In genomic region chr6:142995567-142995966, GRCm38 (mm10) we compare ENCODE assay signal across 12 mouse cellular contexts. TPM values are rescaled to one million over a fixed set of nuclear protein-coding genes. Genes with fewer than 3 reads are reported as not detected.
DNase-seq lines count a peak whose midpoint lies in the region; ATAC-seq and TF ChIP-seq lines count a peak whose summit lies in the region.
"Had no signal": no experiment of that assay in that cellular context is flagged by ENCODE, and none has a peak within 500 bp of the region (broad histone marks: within the 10 kb centered on the region; RNA-seq: fewer than 3 reads in every experiment).

No protein-coding gene starts in this region.

- no peaks in the 10 kb centered on the region for H3K27me3 ChIP-seq in heart, embryonic 11.5 days (ENCODE audit: control insufficient read depth, insufficient read depth, low read length)
- peaks cover 0 to 2% of the 10 kb centered on the region in 2 experiments for H3K27me3 ChIP-seq in MEL (ENCODE audit: control insufficient read depth in 1 of 2, insufficient read depth in 2 of 2, low read length in 2 of 2)

- TF ChIP-seq RAD21 in MEL (IDR thresholded peaks at IDR 0.05; ENCODE audit: low read depth, low read length), result no peak

- no peaks in the 10 kb centered on the region for H3K36me3 ChIP-seq in heart, embryonic 11.5 days (ENCODE audit: control insufficient read depth, insufficient read depth, low read length)
- H3K36me3 ChIP-seq in MEL (ENCODE audit: control insufficient read depth in 1 of 2, insufficient read depth in 2 of 2, low read length in 2 of 2), result no peaks in the 10 kb centered on the region

- peaks cover 16% of the 10 kb centered on the region for H3K4me1 ChIP-seq in heart, embryonic 11.5 days (ENCODE audit: control insufficient read depth, insufficient read depth, low read length)
- H3K4me1 ChIP-seq in MEL (ENCODE audit: control insufficient read depth in 1 of 2, insufficient read depth in 2 of 2, low read length in 2 of 2), result peaks cover 0 to 3% of the 10 kb centered on the region in 2 experiments; a peak in 1 of 4 replicates

- no peak for ATAC-seq in heart, embryonic 11.5 days (replicated peaks; ENCODE audit: insufficient number of reproducible peaks, low FRiP score, low TSS enrichment)
- ATAC-seq: intestine, postnatal 0 days; liver, postnatal 0 days had no signal

- DNase-seq in heart, adult 18-20 months, result peak; percentile 41 to 54
- DNase-seq in MEL (ENCODE audit: low read depth, low spot score), result peak; percentile 13
- peak; percentile 50 for DNase-seq in fat pad, adult 2 months (ENCODE audit: extremely low read depth, low read depth, low spot score)
- peak; percentile 60 for DNase-seq in lung, postnatal 10 days
- DNase-seq in left cerebral cortex, adult 2 months (ENCODE audit: extremely low spot score in 1 of 2, low spot score in 2 of 2), result no peak
- DNase-seq in kidney, adult 11 months, result no peak
- DNase-seq in layer of hippocampus, postnatal 25 days (ENCODE audit: extremely low spot score in 1 of 2, low spot score in 1 of 2), result no peak
- DNase-seq: layer of hippocampus, postnatal 36 days; liver, postnatal 0 days; thymus, postnatal 14 days had no signal

- no peaks in the 10 kb centered on the region for H3K9me3 ChIP-seq in heart, embryonic 11.5 days (replicated peaks; ENCODE audit: control insufficient read depth, low read length)
- H3K9me3 ChIP-seq in MEL (replicated peaks; ENCODE audit: insufficient read depth, low read length), result no peaks in the 10 kb centered on the region

- TF ChIP-seq CTCF in MEL (IDR thresholded peaks at IDR 0.05 in 2 of 3, conservative IDR thresholded peaks at IDR 0.05 in 1 of 3; ENCODE audit: control insufficient read depth in 1 of 3, insufficient read depth in 1 of 3, low read depth in 2 of 3, low read length in 3 of 3, poor library complexity in 1 of 3, severe bottlenecking in 1 of 3), result no peak
- TF ChIP-seq CTCF in left cerebral cortex, adult 2 months (IDR thresholded peaks at IDR 0.05), result no peak

- no peak for TF ChIP-seq POLR2A in MEL (IDR thresholded peaks at IDR 0.05; ENCODE audit: control insufficient read depth in 1 of 2, insufficient read depth in 1 of 2, low read depth in 1 of 2, low read length in 2 of 2, poor library complexity in 1 of 2)

- H3K79me2 ChIP-seq in MEL (ENCODE audit: control insufficient read depth, insufficient read depth, low read length, poor library complexity), result no peaks in the 10 kb centered on the region

- H3K9ac ChIP-seq in heart, embryonic 11.5 days (ENCODE audit: low read depth, low read length), result no peak overlapping the region
- H3K9ac ChIP-seq in MEL (ENCODE audit: control insufficient read depth, low read depth, low read length, poor library complexity, severe bottlenecking), result no peak overlapping the region
- H3K9ac ChIP-seq: liver, postnatal 0 days had no signal

- no peak overlapping the region for H3K4me2 ChIP-seq in heart, embryonic 11.5 days

- TF ChIP-seq EP300 in MEL (IDR thresholded peaks at IDR 0.05; ENCODE audit: low read depth in 1 of 2, low read length in 2 of 2), result no peak

- H3K27ac ChIP-seq in heart, embryonic 11.5 days (ENCODE audit: low read depth, low read length), result no peak overlapping the region
- no peak overlapping the region for H3K27ac ChIP-seq in MEL (ENCODE audit: control insufficient read depth, low read depth, low read length)
- H3K27ac ChIP-seq in left cerebral cortex, adult 2 months, result no peak overlapping the region

- WGBS in heart, embryonic 11.5 days (ENCODE audit: insufficient replicate concordance), result 64% methylated on average over 5 of the region's 5 CpGs

- H3K4me3 ChIP-seq in heart, embryonic 11.5 days (ENCODE audit: low read depth, low read length), result no peak overlapping the region
- H3K4me3 ChIP-seq in MEL (ENCODE audit: control insufficient read depth in 1 of 2, insufficient read depth in 1 of 2, low read depth in 2 of 2, low read length in 2 of 2), result no peak overlapping the region
- no peak overlapping the region for H3K4me3 ChIP-seq in left cerebral cortex, adult 2 months

- intact Hi-C loops in left cerebral cortex, adult 2 months (cut with DNase I), result no loop called here

TF ChIP-seq in MEL, 35 proteins besides CTCF, POLR2A, EP300 and RAD21:
- TF ChIP-seq ZMIZ1 (IDR thresholded peaks at IDR 0.05; ENCODE audit: low read depth, low read length), result no peak
TF ChIP-seq in MEL: peak in this region for 0.

RNA-seq across cellular contexts. Expression of gene St8sia1, which starts 31.3 kb away (rescaled TPM):
- total RNA-seq in heart, adult 18-20 months (2021), result under 1 TPM; 0.10 to 0.57 TPM
- 3.6 and 5.2 TPM in 2 replicates for polyA plus RNA-seq in heart, embryonic 11.5 days (2014; fragmentation: Nextera tagmentation; extraction: Ambion mirVana)
- total RNA-seq in MEL (2012; rRNA removed), result not detected in 2 replicates
- polyA plus RNA-seq in MEL (2012; ENCODE audit: insufficient read depth in 1 of 2, insufficient read length in 2 of 2, low read depth in 1 of 2, low replicate concordance in 2 of 2, missing spikeins in 1 of 2), result under 1 TPM in 1 of 2 experiments, not detected in 1; 0.01 TPM
- 10 to 100 TPM; 29.8 to 30.8 TPM for total RNA-seq in left cerebral cortex, adult 2 months (2021)
- total RNA-seq in layer of hippocampus, postnatal 25 days (2021), result 10 to 100 TPM; 30.6 to 33.2 TPM

Comparison
In these comparisons a context has a peak if more than half of its experiments do, and no peak if none do; other contexts are left out.
1. DNase-seq: peak in heart, adult 18-20 months (2 of 2), MEL (single experiment), fat pad, adult 2 months (single experiment) and lung, postnatal 10 days (single experiment); none in left cerebral cortex, adult 2 months (0 of 2), kidney, adult 11 months (single experiment) and layer of hippocampus, postnatal 25 days (0 of 2).
2. RNA of gene St8sia1, which starts 31.3 kb away (total RNA-seq): 30.6 to 33.2 TPM in layer of hippocampus, postnatal 25 days and 29.8 to 30.8 TPM in left cerebral cortex, adult 2 months; 0.10 to 0.57 TPM in heart, adult 18-20 months and not detected in MEL; every median in the first group is over 10 times any median in the second.